Mouse (Mus musculus) intestine, postnatal 0 days (tissue): ENCODE measurements around the gene Megf8. TPM values are rescaled to one million over a fixed set of nuclear protein-coding genes. Genes with fewer than 3 reads are reported as not detected.
"Not testable (repeated sequence)": the region's sequence is repeated elsewhere in the genome, so short reads cannot be mapped to it uniquely, and the experiment has no call there.

Source experiments
- ATAC-seq: fragments of 200-750 bp; cut with Nextera tagmentation; 2 replicates; pipeline ENCODE4 v1.8.0; 2017; ENCODE audit warnings: mild to moderate bottlenecking, moderate TSS enrichment, moderate library complexity
- H3K27ac ChIP-seq: fragments of 300-500 bp; sonication (generic); 2 replicates; pipeline ENCODE4 v1.5.1; 2014; ENCODE audit warnings: mild to moderate bottlenecking, low read depth, low read length, moderate library complexity
- H3K27me3 ChIP-seq: fragments of 300-500 bp; sonication (generic); replicated peaks from 2 replicates; pipeline ENCODE4 v1.6.1; 2014; ENCODE audit warnings: low read length, mixed read lengths; ENCODE audit not compliant: control insufficient read depth, insufficient read depth
- H3K36me3 ChIP-seq: fragments of 300-500 bp; sonication (generic); 2 replicates; pipeline ENCODE4 v1.6.1; 2014; ENCODE audit warnings: mild to moderate bottlenecking, moderate library complexity; ENCODE audit not compliant: control insufficient read depth, insufficient read depth
- H3K4me1 ChIP-seq: fragments of 300-500 bp; sonication (generic); replicated peaks from 2 replicates; pipeline ENCODE4 v1.6.1; 2014; ENCODE audit warnings: antibody characterized with exemption, low read length, mixed read lengths; ENCODE audit not compliant: control insufficient read depth, insufficient read depth
- H3K4me2 ChIP-seq: fragments of 300-500 bp; sonication (generic); replicated peaks from 2 replicates; pipeline ENCODE4 v1.6.1; 2014; ENCODE audit warnings: low read depth, mild to moderate bottlenecking, moderate library complexity
- H3K4me3 ChIP-seq: fragments of 300-500 bp; sonication (generic); 2 replicates; pipeline ENCODE4 v1.5.1; 2014; ENCODE audit warnings: low read depth, low read length
- H3K9ac ChIP-seq: fragments of 300-500 bp; sonication (generic); 2 replicates; pipeline ENCODE4 v1.6.1; 2014; ENCODE audit warnings: mild to moderate bottlenecking, low read depth, low read length
- H3K9me3 ChIP-seq: fragments of 300-500 bp; sonication (generic); 2 replicates; pipeline ENCODE4 v1.6.1; 2016; ENCODE audit warnings: mixed run types; ENCODE audit not compliant: control insufficient read depth
- CTCF ChIP-seq: sonication (generic); IDR thresholded peaks from 2 replicates; pipeline ENCODE4 v1.5.1; 2016; ENCODE audit warnings: low read depth, mild to moderate bottlenecking, control low read depth, antibody characterized with exemption, moderate library complexity
- WGBS: fragments of 180-500 bp; shearing (Covaris S2); extraction: QIAGEN DNeasy Blood & Tissue Kit; methylation state at CpG from one replicate; pipeline ENCODE4 v1.1.7; 2014; 5-methylcytosine and 5-hydroxymethylcytosine counted together
- polyA plus RNA-seq: library from polyadenylated mRNA; unstranded; fragments of >200 nt; fragmentation: Nextera tagmentation; extraction: Ambion mirVana; gene quantifications from 2 replicates; pipeline ENCODE4 v1.2.1, GENCODE M21; 2015

Gene Megf8
- polyA plus RNA-seq, 1 experiment from 2014 or later, result 3.4 TPM

GRCm38 (mm10) chr7:25398610-25399009 lies 81.6 kb downstream of the Megf8 start, which contains the start of gene Lipe:
Lipe (minus strand) TSS chr7:25398710.
- H3K9ac ChIP-seq, result no peak within 1 kb of the TSS
- ATAC-seq, result no peak

GRCm38 (mm10) chr7:25399028-25399427 lies 82.1 kb downstream of the Megf8 start:
- not testable (repeated sequence) for H3K27me3 ChIP-seq, H3K27ac ChIP-seq, H3K36me3 ChIP-seq, H3K4me1 ChIP-seq, H3K9ac ChIP-seq, H3K4me2 ChIP-seq, ATAC-seq, H3K9me3 ChIP-seq, H3K4me3 ChIP-seq

More at GRCm38 (mm10) chr7:25398610-25399009, 81.6 kb downstream of the Megf8 start, which contains the start of gene Lipe:
- Histone ChIP-seq H3K9me3 (no peaks in the 10 kb centered on the region), H3K36me3 (no peaks in the 10 kb centered on the region), H3K4me2 (no peak within 1 kb of the TSS), H3K4me1 (no peaks in the 10 kb centered on the region; the same call in 1 of the 2 replicates), H3K27ac (no peak within 1 kb of the TSS), H3K4me3 (no peak within 1 kb of the TSS), H3K27me3 (no peaks in the 10 kb centered on the region)
- TF ChIP-seq CTCF, result no peak
- 97% methylated on average over 1 of the region's 1 CpGs for WGBS

GRCm38 (mm10) chr7:25401551-25401950 lies 84.6 kb downstream of the Megf8 start:
- no peaks in the 10 kb centered on the region for H3K27me3 ChIP-seq
- H3K4me1 ChIP-seq, result no peaks in the 10 kb centered on the region
- no peak for ATAC-seq
- no peak overlapping the region for H3K27ac ChIP-seq
- 59% methylated on average over 2 of the region's 2 CpGs for WGBS
- H3K9me3 ChIP-seq, result no peaks in the 10 kb centered on the region
- no peak for TF ChIP-seq CTCF
- H3K36me3 ChIP-seq, result no peaks in the 10 kb centered on the region
- no peak overlapping the region for H3K9ac ChIP-seq
- no peak overlapping the region for H3K4me3 ChIP-seq
- H3K4me2 ChIP-seq, result no peak overlapping the region

- no peak for TF ChIP-seq CTCF
- H3K36me3 ChIP-seq, result no peaks in the 10 kb centered on the region
- H3K27me3 ChIP-seq, result no peaks in the 10 kb centered on the region
- no peak for ATAC-seq
- no peak overlapping the region for H3K4me3 ChIP-seq
- no peak overlapping the region for H3K4me2 ChIP-seq
- H3K4me1 ChIP-seq, result no peaks in the 10 kb centered on the region
- WGBS, result 45% methylated on average over 5 of the region's 5 CpGs
- H3K27ac ChIP-seq, result no peak overlapping the region
- H3K9ac ChIP-seq, result no peak overlapping the region
- H3K9me3 ChIP-seq, result no peaks in the 10 kb centered on the region
Observed at GRCm38 (mm10) chr7:25401986-25402385, 85.0 kb downstream of the Megf8 start.

- 2% methylated on average over 2 of the region's 2 CpGs for WGBS
- ATAC-seq, result peak; percentile 86
- Histone ChIP-seq H3K9me3 (no peaks in the 10 kb centered on the region), H3K36me3 (no peaks in the 10 kb centered on the region), H3K4me1 (no peaks in the 10 kb centered on the region), H3K27ac (0 out of 2 replicates have a peak overlapping the region, but pooled peaks have one; percentile 41), H3K9ac (no peak overlapping the region), H3K4me2 (no peak overlapping the region), H3K27me3 (no peaks in the 10 kb centered on the region), H3K4me3 (no peak overlapping the region)
- peak; percentile 94 for TF ChIP-seq CTCF
Observed at GRCm38 (mm10) chr7:25402671-25403101, 85.7 kb downstream of the Megf8 start.

- Histone ChIP-seq H3K36me3 (no peaks in the 10 kb centered on the region), H3K27ac (no peak overlapping the region), H3K4me3 (no peak overlapping the region), H3K27me3 (no peaks in the 10 kb centered on the region), H3K4me1 (no peaks in the 10 kb centered on the region), H3K9ac (no peak overlapping the region), H3K9me3 (no peaks in the 10 kb centered on the region), H3K4me2 (no peak overlapping the region)
- TF ChIP-seq CTCF, result no peak
- 69% methylated on average over 7 of the region's 7 CpGs for WGBS
- no peak for ATAC-seq
Observed at GRCm38 (mm10) chr7:25406468-25406867, 89.5 kb downstream of the Megf8 start.
